Mouse (Mus musculus): Measurements from ENCODE around the gene Vmn1r139. TPM values are rescaled to one million over a fixed set of nuclear protein-coding genes. Genes with fewer than 3 reads are reported as not detected.

Gene Vmn1r139
- polyA plus RNA-seq (2012; rRNA removed; ENCODE audit: low replicate concordance): not detected in 2 replicates

GRCm38 (mm10) chr7:22068757-22069156, at the start of gene Vmn1r139:
Gene Vmn1r139, plus strand, starts transcription at chr7:22069057.

GRCm38 (mm10) chr7:22028797-22029196, 40.1 kb upstream of the Vmn1r139 start, which contains the start of gene Vmn1r138:
Gene Vmn1r138, minus strand, starts transcription at chr7:22028897.

GRCm38 (mm10) chr7:22056205-22056604, 12.7 kb upstream of the Vmn1r139 start, which contains the start of gene Gm6176:
Gene Gm6176, minus strand, starts transcription at chr7:22056305.

GRCm38 (mm10) chr7:22118145-22118544, 49.3 kb downstream of the Vmn1r139 start, which contains the start of gene Gm16451:
Gene Gm16451, minus strand, starts transcription at chr7:22118245.

GRCm38 (mm10) chr7:22134641-22135040, 65.8 kb downstream of the Vmn1r139 start, which contains the start of gene Gm10666:
Gene Gm10666, minus strand, starts transcription at chr7:22134741.

Other genes with a start within 250 kb of the Vmn1r139 start
- gene Vmn1r135, start 236.7 kb upstream of the Vmn1r139 start, polyA plus RNA-seq (2012; rRNA removed; ENCODE audit: low replicate concordance): not detected in 2 replicates
- gene Gm5725, start 224.8 kb upstream of the Vmn1r139 start, polyA plus RNA-seq (2012; rRNA removed; ENCODE audit: low replicate concordance): not detected in 2 replicates
- gene Gm5891, start 147.8 kb upstream of the Vmn1r139 start, polyA plus RNA-seq (2012; rRNA removed; ENCODE audit: low replicate concordance): not detected in 2 replicates
- gene Vmn1r137, start 74.5 kb upstream of the Vmn1r139 start, polyA plus RNA-seq (2012; rRNA removed; ENCODE audit: low replicate concordance): not detected in 2 replicates
- not detected in 2 replicates for gene Vmn1r138, start 40.2 kb upstream of the Vmn1r139 start, polyA plus RNA-seq (2012; rRNA removed; ENCODE audit: low replicate concordance)
- gene Gm6176, start 12.8 kb upstream of the Vmn1r139 start, polyA plus RNA-seq (2012; rRNA removed; ENCODE audit: low replicate concordance): not detected in 2 replicates
- not detected in 2 replicates for gene Gm16451, start 49.2 kb downstream of the Vmn1r139 start, polyA plus RNA-seq (2012; rRNA removed; ENCODE audit: low replicate concordance)
- gene Gm10666, start 65.7 kb downstream of the Vmn1r139 start, polyA plus RNA-seq (2012; rRNA removed; ENCODE audit: low replicate concordance): not detected in 2 replicates
- not detected in 2 replicates for gene Vmn1r142, start 95.0 kb downstream of the Vmn1r139 start, polyA plus RNA-seq (2012; rRNA removed; ENCODE audit: low replicate concordance)
- gene Vmn1r143, start 120.3 kb downstream of the Vmn1r139 start, polyA plus RNA-seq (2012; rRNA removed; ENCODE audit: low replicate concordance): not detected in 2 replicates
- gene Gm8653, start 132.2 kb downstream of the Vmn1r139 start, polyA plus RNA-seq (2012; rRNA removed; ENCODE audit: low replicate concordance): not detected in 2 replicates
- gene Gm8453, start 160.4 kb downstream of the Vmn1r139 start, polyA plus RNA-seq (2012; rRNA removed; ENCODE audit: low replicate concordance): not detected in 2 replicates

Measured in subcutaneous adipose tissue, adult 2 months (tissue).